Mouse (Mus musculus): ENCODE data around the gene Fam71e2.

Gene Fam71e2

DNA sequence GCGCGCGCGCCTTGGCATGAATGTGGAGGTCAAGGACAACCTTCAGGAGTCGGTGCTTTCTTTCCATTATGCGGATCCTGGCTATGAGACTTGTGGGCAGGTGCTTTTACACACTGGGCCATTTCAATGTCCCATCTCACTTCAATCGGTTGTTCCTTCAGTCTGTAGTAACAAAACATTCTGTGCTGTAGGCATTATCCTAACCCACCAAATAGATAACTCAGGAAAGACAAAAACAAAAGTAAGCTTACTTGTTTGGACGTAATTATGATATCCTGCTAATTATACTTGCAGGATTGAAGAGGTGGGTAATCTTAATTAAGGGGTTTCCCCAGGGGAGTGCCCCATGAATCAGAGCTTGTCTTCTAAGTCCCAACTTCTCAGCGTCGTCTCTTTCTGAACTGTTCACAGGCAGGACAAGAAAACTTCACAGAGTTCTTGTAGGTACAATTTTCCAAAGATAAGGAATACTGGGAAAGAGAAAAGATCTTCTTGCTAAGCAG lies 32.0 kb downstream of the Fam71e2 start:
- no peak for DNase-seq (ENCODE audit: low spot score)

DNA sequence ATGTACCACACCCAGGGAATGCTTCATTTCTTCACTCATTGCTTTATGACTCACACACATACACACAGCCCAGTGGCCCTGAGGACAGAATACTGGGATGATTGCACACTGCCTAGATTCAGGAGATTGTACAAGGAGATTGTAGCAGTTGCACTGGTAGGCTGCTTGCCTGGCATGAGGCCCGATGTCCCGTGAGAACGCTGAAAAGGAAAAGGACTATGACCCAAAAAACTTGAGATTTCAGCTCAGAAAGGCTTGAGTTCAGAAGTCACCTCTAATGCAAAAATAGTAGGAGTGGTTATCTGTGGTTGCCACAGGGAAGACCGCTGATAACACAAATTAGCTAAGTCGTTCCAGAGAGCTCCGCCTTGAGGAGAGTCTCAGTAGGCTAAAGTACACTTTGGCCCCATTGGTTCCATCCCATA lies 38.1 kb downstream of the Fam71e2 start:
- no peak for DNase-seq (ENCODE audit: low spot score)

GRCm38 (mm10) chr7:4731090-4731489 lies 40.0 kb downstream of the Fam71e2 start:
- DNase-seq (ENCODE audit: low spot score), result no peak

- DNase-seq (ENCODE audit: low spot score), result no peak
Measured at GRCm38 (mm10) chr7:4725169-4725568, 45.9 kb downstream of the Fam71e2 start, which contains the start of gene Tmem150b. Gene Tmem150b (minus strand): TSS chr7:4725249.

- DNase-seq (ENCODE audit: low spot score), result no peak
Measured at GRCm38 (mm10) chr7:4724359-4724758, 46.7 kb downstream of the Fam71e2 start.

DNA sequence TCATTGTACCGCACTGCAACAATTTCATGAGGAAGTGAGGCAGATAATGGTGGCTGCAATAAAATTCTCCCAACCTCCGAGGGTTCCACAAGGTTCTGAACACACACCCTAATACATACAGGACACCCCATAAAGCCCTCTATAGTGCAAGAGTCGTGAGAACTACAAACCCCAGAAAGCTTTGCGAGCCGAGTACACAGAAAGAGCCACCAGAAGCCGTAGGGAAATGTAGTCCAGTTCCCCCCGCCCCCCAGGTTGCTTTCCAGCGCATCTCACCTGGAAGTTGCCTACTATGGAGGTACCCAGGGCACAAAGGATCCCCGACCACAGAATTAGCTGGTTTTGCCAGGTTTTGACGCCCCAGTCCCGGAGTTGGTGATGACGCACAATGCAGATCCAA lies 47.6 kb downstream of the Fam71e2 start:
- DNase-seq (ENCODE audit: low spot score), result no peak

- DNase-seq (ENCODE audit: low spot score), result no peak
Measured at GRCm38 (mm10) chr7:4719276-4719675, 51.8 kb downstream of the Fam71e2 start.

DNA sequence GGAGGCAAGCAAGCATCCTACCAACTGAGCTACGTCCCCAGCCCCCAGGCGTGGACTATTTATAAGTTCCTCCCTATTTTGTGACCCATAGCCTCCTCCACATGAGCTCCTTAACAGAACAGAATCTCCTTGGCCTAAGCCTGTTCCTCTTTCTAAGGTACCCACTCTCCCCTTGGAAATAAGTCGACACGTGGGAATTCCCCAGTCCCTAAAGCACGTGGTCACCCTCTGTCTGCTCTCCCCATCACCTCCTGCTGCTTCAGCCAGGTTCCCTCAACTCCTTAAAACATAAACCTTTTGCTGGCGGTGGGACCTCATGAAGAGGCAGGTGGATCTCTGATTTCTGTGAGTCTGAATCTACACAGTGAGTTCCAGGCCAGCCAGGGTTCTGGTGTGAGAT lies 54.1 kb downstream of the Fam71e2 start:
- no peak for DNase-seq (ENCODE audit: low spot score)

DNA sequence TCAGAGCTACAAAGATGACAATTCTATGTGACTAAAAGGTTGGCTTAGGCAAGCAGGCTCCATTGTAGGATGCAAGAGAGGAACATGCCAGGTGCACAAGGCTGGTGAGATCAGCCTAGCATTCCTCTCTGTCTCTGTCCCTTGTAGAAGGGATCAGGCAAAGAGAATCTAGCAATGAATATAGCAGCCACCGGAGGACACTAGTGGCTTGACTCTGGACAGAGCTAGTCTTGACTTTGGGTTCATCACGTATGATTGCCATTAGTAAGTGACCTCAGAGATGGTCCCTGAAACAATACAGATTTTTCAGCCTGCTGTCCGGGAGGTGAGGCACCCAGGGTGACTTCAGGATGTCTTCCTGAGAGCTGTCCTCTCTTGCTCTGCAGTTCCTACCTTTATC lies 58.5 kb downstream of the Fam71e2 start:
- no peak for DNase-seq (ENCODE audit: low spot score)

DNA sequence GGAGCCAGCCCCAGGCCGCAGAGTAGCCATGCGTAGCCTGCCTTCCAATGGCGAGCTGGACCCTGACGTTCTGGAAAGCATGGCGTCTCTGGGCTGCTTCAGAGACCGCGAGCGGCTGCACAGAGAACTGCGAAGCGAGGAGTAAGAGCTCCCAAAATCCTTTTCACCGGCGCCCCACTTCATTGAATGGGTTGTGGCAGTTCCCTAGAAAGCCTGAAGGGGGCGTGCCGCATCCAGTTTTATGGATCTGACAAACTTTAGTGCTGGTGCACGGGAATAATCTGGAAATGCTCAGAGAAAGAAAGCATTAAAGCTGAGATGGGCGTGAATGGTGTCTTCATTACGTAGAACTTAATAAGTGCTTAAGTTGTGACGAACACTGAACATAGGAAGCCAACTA lies 66.0 kb downstream of the Fam71e2 start:
- peak; percentile 38 for DNase-seq (ENCODE audit: low spot score)

Measured in ovary, postnatal 36 days (tissue).